Mouse (Mus musculus): ENCODE results near the gene Col23a1. TPM values are rescaled to one million over a fixed set of nuclear protein-coding genes. Genes with fewer than 3 reads are reported as not detected.
"Not testable (repeated sequence)": the region's sequence is repeated elsewhere in the genome, so short reads cannot be mapped to it uniquely, and the experiment has no call there.

Gene Col23a1
- total RNA-seq, 2 experiments from 2014 or later: 2.0 to 2.1 TPM

- no peak for DNase-seq
Measured at GRCm38 (mm10) chr11:51591168-51591567, 301.4 kb downstream of the Col23a1 start.

GRCm38 (mm10) chr11:51591915-51592314 is 302.2 kb downstream of the Col23a1 start:
- no peak for DNase-seq

GRCm38 (mm10) chr11:51593368-51593767 is 303.6 kb downstream of the Col23a1 start:
- no peak for DNase-seq

- no peak for DNase-seq
Measured at GRCm38 (mm10) chr11:51593849-51594248, 304.1 kb downstream of the Col23a1 start.

DNA sequence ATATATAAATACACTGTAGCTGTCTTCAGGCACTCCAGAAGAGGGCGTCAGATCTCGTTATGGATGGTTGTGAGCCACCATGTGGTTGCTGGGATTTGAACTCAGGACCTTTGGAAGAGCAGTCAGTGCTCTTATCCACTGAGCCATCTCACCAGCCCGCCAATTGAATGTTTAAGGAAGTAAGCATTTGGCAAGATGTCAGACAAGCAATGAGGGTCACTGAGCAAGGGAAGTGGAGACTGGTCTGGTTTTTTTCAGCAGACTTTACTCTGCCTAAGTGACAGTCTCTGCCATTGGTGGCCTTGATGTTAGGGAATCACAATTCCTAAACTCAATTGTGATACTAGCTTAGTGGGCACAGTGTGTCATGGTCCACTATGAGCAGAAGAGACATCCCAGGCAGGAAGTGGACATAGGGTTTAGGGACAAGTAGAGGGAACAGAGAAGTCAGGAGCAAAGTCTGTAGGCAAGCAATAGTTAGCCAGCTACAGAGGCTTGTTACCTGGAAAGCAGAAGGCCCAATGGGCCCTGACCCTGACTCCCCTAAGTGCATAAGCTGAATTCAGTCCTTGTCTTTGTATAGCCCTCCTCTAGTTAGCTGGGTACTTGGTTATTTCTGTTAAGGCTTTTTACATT is 305.1 kb downstream of the Col23a1 start:
- no peak for DNase-seq

DNA sequence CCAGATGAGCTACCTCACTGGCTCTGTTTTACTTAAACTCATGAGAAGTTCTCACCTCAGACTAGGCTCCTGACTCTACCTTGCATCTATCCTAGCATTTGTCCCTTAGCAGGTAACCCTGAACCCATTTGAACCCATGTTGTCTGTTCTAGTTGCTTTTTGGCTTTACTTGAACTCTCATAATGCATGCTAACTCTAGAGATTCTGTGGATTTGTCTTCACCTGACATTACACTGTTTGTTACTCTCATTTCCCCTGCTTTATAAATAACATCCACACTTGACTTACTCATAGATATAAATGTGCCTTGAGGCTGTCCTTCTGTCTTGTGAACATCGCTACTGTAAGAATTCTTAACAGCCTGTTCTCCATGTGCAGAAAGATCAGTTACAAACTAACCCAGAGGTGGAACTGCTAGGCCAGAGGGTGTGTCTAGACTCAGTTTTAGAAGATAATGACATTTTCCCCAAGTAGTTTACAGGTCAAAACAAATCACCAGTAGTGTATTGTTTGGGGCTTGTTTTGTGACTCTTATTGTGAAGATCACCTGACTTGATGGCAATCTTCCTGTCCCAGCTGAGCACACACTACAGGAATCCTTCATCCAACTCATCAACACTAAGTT is 305.9 kb downstream of the Col23a1 start:
- no peak for DNase-seq

DNA sequence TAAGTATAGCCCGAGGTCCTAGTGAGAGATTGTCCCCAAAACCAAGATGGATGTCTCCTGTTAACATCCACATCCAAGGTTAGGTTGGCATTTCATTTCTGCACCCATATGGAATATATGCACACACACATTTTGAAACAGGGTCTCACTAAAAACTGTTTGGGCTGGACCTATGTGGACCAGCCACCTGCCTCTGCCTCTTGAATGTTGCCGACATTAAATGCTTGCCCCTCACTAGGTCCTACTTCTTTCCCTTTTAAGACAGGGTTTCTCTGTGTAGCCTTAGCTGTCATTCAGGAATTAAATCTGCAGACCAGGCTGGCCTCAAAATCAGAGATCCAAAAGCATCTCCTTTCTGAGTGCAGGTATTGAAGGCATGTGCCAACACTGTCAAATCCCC is 307.8 kb downstream of the Col23a1 start:
- DNase-seq: no peak

GRCm38 (mm10) chr11:51602253-51602652 is 312.5 kb downstream of the Col23a1 start:
- DNase-seq: no peak

- DNase-seq: peak; percentile 90 to 95
Measured at GRCm38 (mm10) chr11:51605602-51606446, 316.1 kb downstream of the Col23a1 start.

DNA sequence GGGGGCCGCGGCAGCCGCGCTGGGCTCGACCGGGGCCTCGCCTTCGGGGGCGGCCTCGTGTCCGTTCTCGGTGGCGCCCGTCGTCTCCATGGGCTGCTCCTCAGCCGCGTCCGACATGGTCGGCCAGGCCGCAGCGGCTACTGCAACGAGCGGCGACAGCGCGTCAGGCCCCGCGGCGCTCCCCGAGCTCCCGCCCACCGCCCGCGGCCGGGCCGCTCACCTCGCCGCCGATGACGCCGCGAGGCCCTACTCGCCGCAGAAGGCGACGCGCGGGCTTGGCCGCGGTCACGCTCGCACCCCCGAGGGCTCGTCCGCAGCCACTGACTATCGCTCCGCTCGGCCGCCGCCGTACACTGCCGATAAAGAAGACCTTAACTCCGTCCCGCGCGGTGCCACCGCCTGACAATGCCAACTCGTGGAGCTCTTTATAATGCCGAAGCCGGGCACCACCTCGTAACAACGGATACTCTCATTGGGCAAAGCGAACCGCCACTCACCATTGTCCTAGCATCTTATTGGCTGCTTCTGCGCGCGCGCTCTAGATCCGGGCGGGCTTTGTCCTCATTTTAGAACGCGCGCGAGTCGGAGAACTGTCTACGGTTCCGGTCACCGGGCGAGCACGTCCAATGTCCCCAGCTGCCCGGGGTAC is 316.9 kb downstream of the Col23a1 start, which contains the start of gene Hnrnpab:
TSS of gene Hnrnpab (minus strand) at position 401 of the 649 bp plus-strand sequence.
- DNase-seq: peak; percentile 98 to 99

GRCm38 (mm10) chr11:51607096-51607738 is 317.5 kb downstream of the Col23a1 start:
- DNase-seq: no peak

GRCm38 (mm10) chr11:51609266-51609909 is 319.7 kb downstream of the Col23a1 start:
- DNase-seq: no peak

- not testable (repeated sequence) for DNase-seq
Measured at GRCm38 (mm10) chr11:51609940-51610339, 320.2 kb downstream of the Col23a1 start.

DNA sequence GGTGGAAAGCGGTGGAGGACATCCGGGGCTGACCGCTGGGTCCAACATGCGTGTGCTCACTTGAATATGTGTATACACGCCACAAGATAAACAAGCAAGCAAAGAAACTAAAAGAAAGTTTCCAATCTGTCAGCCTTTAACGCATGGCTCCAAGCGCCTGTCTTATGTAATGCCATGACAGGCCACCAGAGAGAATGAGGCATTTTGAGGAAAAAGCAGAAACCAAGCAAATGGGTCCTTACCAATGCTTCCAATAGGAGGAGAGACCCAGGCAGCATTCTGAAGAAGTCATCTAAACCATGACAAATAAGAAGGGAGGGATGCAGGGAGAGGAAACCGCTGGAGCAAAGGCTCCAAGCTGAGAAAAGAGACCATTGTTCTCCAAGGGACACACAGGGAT is 324.5 kb downstream of the Col23a1 start:
- DNase-seq: no peak

- peak; percentile 40 to 55 for DNase-seq
Measured at GRCm38 (mm10) chr11:51615129-51615528, 325.4 kb downstream of the Col23a1 start.

GRCm38 (mm10) chr11:51615601-51616000 is 325.9 kb downstream of the Col23a1 start:
- peak; percentile 86 to 91 for DNase-seq

GRCm38 (mm10) chr11:51616113-51616512 is 326.4 kb downstream of the Col23a1 start:
- not testable (repeated sequence) for DNase-seq

GRCm38 (mm10) chr11:51617693-51618092 is 328.0 kb downstream of the Col23a1 start:
- DNase-seq: peak; percentile 73 to 85

GRCm38 (mm10) chr11:51618894-51619408 is 329.2 kb downstream of the Col23a1 start:
- no peak for DNase-seq

GRCm38 (mm10) chr11:51619409-51620060 is 329.8 kb downstream of the Col23a1 start, which contains the start of gene Nhp2:
Gene Nhp2, plus strand, starts transcription at chr11:51619735.
- DNase-seq: peak; percentile 97 to 98

All from heart, adult 18-20 months (tissue).